Mouse (Mus musculus) A20 (cell line): Measurements from ENCODE around the gene Bpifb9a.
"Not testable (repeated sequence)": the region's sequence is repeated elsewhere in the genome, so short reads cannot be mapped to it uniquely, and the experiment has no call there.

Experiments
- DNase-seq: peaks from one replicate; pipeline ENCODE4 v3.0.0-alpha.2; 2011; ENCODE audit warnings: low read depth, low spot score

Gene Bpifb9a

GRCm38 (mm10) chr2:154257554-154257953 lies at the start of gene Bpifb9a:
Gene Bpifb9a (plus strand): TSS chr2:154257854.
- DNase-seq = not testable (repeated sequence)

GRCm38 (mm10) chr2:154209112-154209511 lies 48.5 kb upstream of the Bpifb9a start:
- DNase-seq = peak; percentile 33

GRCm38 (mm10) chr2:154211121-154211520 lies 46.5 kb upstream of the Bpifb9a start:
- no peak for DNase-seq

- DNase-seq = no peak
Measured at GRCm38 (mm10) chr2:154211881-154212280, 45.8 kb upstream of the Bpifb9a start.

- peak; percentile 73 for DNase-seq
Measured at GRCm38 (mm10) chr2:154215191-154215590, 42.5 kb upstream of the Bpifb9a start.

GRCm38 (mm10) chr2:154219950-154220349 lies 37.7 kb upstream of the Bpifb9a start:
- DNase-seq = no peak

- DNase-seq = no peak
Measured at GRCm38 (mm10) chr2:154223265-154223916, 34.3 kb upstream of the Bpifb9a start, which contains the start of gene Bpifb5. Gene Bpifb5 (plus strand): TSS chr2:154223742.

- DNase-seq = no peak
Measured at GRCm38 (mm10) chr2:154223917-154224273, 33.8 kb upstream of the Bpifb9a start.

- no peak for DNase-seq
Measured at GRCm38 (mm10) chr2:154226991-154227390, 30.7 kb upstream of the Bpifb9a start.

GRCm38 (mm10) chr2:154227830-154228229 lies 29.8 kb upstream of the Bpifb9a start:
- DNase-seq = no peak

- DNase-seq = no peak
Measured at GRCm38 (mm10) chr2:154233426-154233825, 24.2 kb upstream of the Bpifb9a start.

- no peak for DNase-seq
Measured at GRCm38 (mm10) chr2:154240771-154241170, 16.9 kb upstream of the Bpifb9a start.

GRCm38 (mm10) chr2:154242726-154243125 lies 14.9 kb upstream of the Bpifb9a start:
- DNase-seq = not testable (repeated sequence)

- no peak for DNase-seq
Measured at GRCm38 (mm10) chr2:154243356-154244036, 14.2 kb upstream of the Bpifb9a start.

GRCm38 (mm10) chr2:154245322-154245721 lies 12.3 kb upstream of the Bpifb9a start:
- DNase-seq = no peak

GRCm38 (mm10) chr2:154255254-154255653 lies 2.4 kb upstream of the Bpifb9a start:
- not testable (repeated sequence) for DNase-seq

GRCm38 (mm10) chr2:154255770-154256169 lies 1.9 kb upstream of the Bpifb9a start:
- DNase-seq = no peak

- not testable (repeated sequence) for DNase-seq
Measured at GRCm38 (mm10) chr2:154264397-154264796, 6.7 kb downstream of the Bpifb9a start.

- not testable (repeated sequence) for DNase-seq
Measured at GRCm38 (mm10) chr2:154291866-154292265, 34.2 kb downstream of the Bpifb9a start.

- no peak for DNase-seq
Measured at GRCm38 (mm10) chr2:154292833-154293232, 35.2 kb downstream of the Bpifb9a start.

GRCm38 (mm10) chr2:154294746-154295145 lies 37.1 kb downstream of the Bpifb9a start:
- peak; percentile 70 for DNase-seq

- peak; percentile 78 for DNase-seq
Measured at GRCm38 (mm10) chr2:154300496-154300895, 42.8 kb downstream of the Bpifb9a start.

- no peak for DNase-seq
Measured at GRCm38 (mm10) chr2:154301763-154302162, 44.1 kb downstream of the Bpifb9a start.
